Mouse (Mus musculus) liver, postnatal 0 days (tissue): Measurements from ENCODE around the gene Atp2a3.

Experiments
- CTCF ChIP-seq: sonication (generic); IDR thresholded peaks from 2 replicates; pipeline ENCODE4 v1.5.1; 2016; ENCODE audit warnings: antibody characterized with exemption, low read depth
- EP300 ChIP-seq: IDR thresholded peaks from 2 replicates; pipeline ENCODE4 v1.6.1; 2016; ENCODE audit warnings: antibody characterized with exemption, low read depth, mild to moderate bottlenecking

- no peak for TF ChIP-seq CTCF
- TF ChIP-seq EP300: no peak
These were observed 35.9 kb upstream of the Atp2a3 start for GRCm38 (mm10) chr11:72925067-72925466.
